Mouse (Mus musculus): ENCODE results near the gene Bsph1. TPM values are rescaled to one million over a fixed set of nuclear protein-coding genes. Genes with fewer than 3 reads are reported as not detected.
"Not testable (repeated sequence)": the region's sequence is repeated elsewhere in the genome, so short reads cannot be mapped to it uniquely, and the experiment has no call there.

The Bsph1 gene
- not detected in 2 replicates for polyA plus RNA-seq (2015; fragmentation: Nextera tagmentation; extraction: Ambion mirVana)

GRCm38 (mm10) chr7:13450541-13450940 lies at the start of gene Bsph1:
Bsph1 (plus strand) TSS chr7:13450841.
- not testable (repeated sequence) for ATAC-seq (ENCODE audit: low FRiP score); H3K4me2 ChIP-seq; H3K9me3 ChIP-seq (replicated peaks); H3K4me3 ChIP-seq (replicated peaks); H3K36me3 ChIP-seq; H3K9ac ChIP-seq (replicated peaks); H3K27ac ChIP-seq (replicated peaks); H3K27me3 ChIP-seq (replicated peaks); H3K4me1 ChIP-seq
- WGBS: 75% methylated on average over 1 of the region's 1 CpGs

- 0 out of 2 replicates have a peak, but pooled peaks cover 4% of the 10 kb centered on the region for H3K9me3 ChIP-seq (replicated peaks)
- 75% methylated on average over 1 of the region's 1 CpGs for WGBS
- no peaks in the 10 kb centered on the region for H3K36me3 ChIP-seq
- ATAC-seq (ENCODE audit: low FRiP score): no peak
- no peak overlapping the region for H3K4me2 ChIP-seq
- no peaks in the 10 kb centered on the region for H3K4me1 ChIP-seq
- H3K4me3 ChIP-seq (replicated peaks): no peak overlapping the region
- H3K9ac ChIP-seq (replicated peaks): no peak overlapping the region
- no peaks in the 10 kb centered on the region for H3K27me3 ChIP-seq (replicated peaks)
- H3K27ac ChIP-seq (replicated peaks): no peak overlapping the region
Observed at GRCm38 (mm10) chr7:13511539-13511938, 60.9 kb downstream of the Bsph1 start.

Other genes starting within 250 kb of the Bsph1 start
- gene Vmn1r89, start 237.8 kb upstream of the Bsph1 start, polyA plus RNA-seq (2015; fragmentation: Nextera tagmentation; extraction: Ambion mirVana): not detected in 2 replicates
- gene Lig1, start 173.6 kb upstream of the Bsph1 start, polyA plus RNA-seq (2015; fragmentation: Nextera tagmentation; extraction: Ambion mirVana): 29.5 and 48.4 TPM in 2 replicates
- 9.4 and 9.6 TPM in 2 replicates for gene Zswim9, start 172.1 kb upstream of the Bsph1 start, polyA plus RNA-seq (2015; fragmentation: Nextera tagmentation; extraction: Ambion mirVana)
- gene Pla2g4c, start 126.2 kb upstream of the Bsph1 start, polyA plus RNA-seq (2015; fragmentation: Nextera tagmentation; extraction: Ambion mirVana): 0.69 and 0.72 TPM in 2 replicates
- gene Cabp5, start 52.7 kb upstream of the Bsph1 start, polyA plus RNA-seq (2015; fragmentation: Nextera tagmentation; extraction: Ambion mirVana): 0.18 TPM in 1 of 2 replicates, not detected in the other
- gene Bsph2, start 120.2 kb downstream of the Bsph1 start, polyA plus RNA-seq (2015; fragmentation: Nextera tagmentation; extraction: Ambion mirVana): not detected in 2 replicates
- not detected in 2 replicates for gene Sult2a5, start 173.1 kb downstream of the Bsph1 start, polyA plus RNA-seq (2015; fragmentation: Nextera tagmentation; extraction: Ambion mirVana)